Mouse (Mus musculus) spleen, adult 2 months (tissue): ENCODE measurements around the gene Tenm4.
"Not testable (repeated sequence)": the region's sequence is repeated elsewhere in the genome, so short reads cannot be mapped to it uniquely, and the experiment has no call there.

ENCODE experiments used
- CTCF ChIP-seq: fragments of 200-500 bp; IDR thresholded peaks from 2 replicates; pipeline ENCODE4 v1.5.1; 2011; ENCODE audit warnings: mild to moderate bottlenecking, inconsistent platforms; ENCODE audit not compliant: insufficient read depth, insufficient read length, insufficient replicate concordance; ENCODE audit errors: extremely low read depth
- POLR2A ChIP-seq: fragments of 200-500 bp; IDR thresholded peaks from 2 replicates; pipeline ENCODE4 v1.6.1; 2011; ENCODE audit warnings: low read depth, low read length, inconsistent platforms

DNA sequence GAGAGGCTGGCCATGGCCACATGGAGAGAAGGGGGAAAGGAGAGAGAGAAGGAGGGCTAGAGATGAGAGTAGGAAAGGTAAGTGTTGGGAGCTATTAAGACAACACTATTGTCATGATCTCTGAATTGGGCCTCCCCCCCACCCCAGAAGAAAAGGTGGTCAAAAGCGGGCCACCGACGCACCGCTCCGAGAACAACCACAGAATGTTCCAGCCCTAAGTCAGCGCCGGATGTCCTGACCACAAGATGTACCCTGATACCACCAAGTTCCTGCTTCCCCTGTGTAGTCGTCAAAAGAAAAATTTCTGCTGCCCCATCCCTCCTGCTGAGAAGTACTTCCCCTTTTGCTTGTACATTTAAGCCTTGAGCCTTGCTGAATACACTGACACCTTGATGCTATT is 775.5 kb downstream of the Tenm4 start:
- TF ChIP-seq POLR2A, CTCF: not testable (repeated sequence)
